Mouse (Mus musculus) forebrain, embryonic 16.5 days (tissue): Measurements from ENCODE around the gene Dnajc28. TPM values are rescaled to one million over a fixed set of nuclear protein-coding genes. Genes with fewer than 3 reads are reported as not detected.

ENCODE experiments used
- ATAC-seq: fragments of 200-750 bp; cut with Nextera tagmentation; 2 replicates; pipeline ENCODE4 v1.8.0; 2017; ENCODE audit warnings: mild to moderate bottlenecking, moderate library complexity
- H3K27ac ChIP-seq: fragments of 300-500 bp; sonication (generic); 2 replicates; pipeline ENCODE4 v1.5.1; 2014; ENCODE audit warnings: low read length, control low read depth
- H3K27me3 ChIP-seq: fragments of 300-500 bp; sonication (generic); replicated peaks from 2 replicates; pipeline ENCODE4 v1.6.1; 2014; ENCODE audit warnings: low read length; ENCODE audit not compliant: control insufficient read depth, insufficient read depth
- H3K36me3 ChIP-seq: fragments of 300-500 bp; sonication (generic); 2 replicates; pipeline ENCODE4 v1.6.1; 2014; ENCODE audit not compliant: control insufficient read depth, insufficient read depth
- H3K4me1 ChIP-seq: fragments of 300-500 bp; sonication (generic); replicated peaks from 2 replicates; pipeline ENCODE4 v1.6.1; 2014; ENCODE audit warnings: low read length; ENCODE audit not compliant: control insufficient read depth, insufficient read depth
- H3K4me2 ChIP-seq: fragments of 300-500 bp; sonication (generic); 2 replicates; pipeline ENCODE4 v1.6.1; 2014; ENCODE audit warnings: mild to moderate bottlenecking, low read length, control low read depth
- H3K4me3 ChIP-seq: fragments of 300-500 bp; sonication (generic); replicated peaks from 2 replicates; pipeline ENCODE4 v1.5.1; 2014; ENCODE audit warnings: mild to moderate bottlenecking, low read length, control low read depth
- H3K9ac ChIP-seq: fragments of 300-500 bp; sonication (generic); replicated peaks from 2 replicates; pipeline ENCODE4 v1.6.1; 2014; ENCODE audit warnings: low read depth, low read length, control low read depth
- H3K9me3 ChIP-seq: fragments of 300-500 bp; sonication (generic); 2 replicates; pipeline ENCODE4 v1.6.1; 2016; ENCODE audit warnings: low read length; ENCODE audit not compliant: control insufficient read depth
- WGBS: fragments of 180-500 bp; shearing (Covaris S2); extraction: QIAGEN DNeasy Blood & Tissue Kit; methylation state at CpG from one replicate; pipeline ENCODE4 v1.1.7; 2014; 5-methylcytosine and 5-hydroxymethylcytosine counted together
- polyA plus RNA-seq: library from polyadenylated mRNA; unstranded; fragments of >200 nt; fragmentation: Nextera tagmentation; extraction: Ambion mirVana; gene quantifications from 2 replicates; pipeline ENCODE4 v1.2.1, GENCODE M21; 2015

The Dnajc28 gene
- polyA plus RNA-seq, 1 experiment from 2014 or later: 8.5 TPM

GRCm38 (mm10) chr16:91599242-91599641, 19.6 kb downstream of the Dnajc28 start:
- no peak for ATAC-seq
- Histone ChIP-seq H3K4me3 (no peak overlapping the region), H3K36me3 (no peaks in the 10 kb centered on the region), H3K27me3 (peaks cover 3% of the 10 kb centered on the region; the same call in 1 of the 2 replicates), H3K9ac (no peak overlapping the region), H3K4me1 (peaks cover 18% of the 10 kb centered on the region), H3K9me3 (no peaks in the 10 kb centered on the region), H3K4me2 (no peak overlapping the region), H3K27ac (no peak overlapping the region)

- no peaks in the 10 kb centered on the region for H3K9me3 ChIP-seq
- H3K4me2 ChIP-seq: peak within 1 kb of the TSS; percentile 57
- ATAC-seq: peak; percentile 99
- peak within 1 kb of the TSS; percentile 82 for H3K9ac ChIP-seq
- peak within 1 kb of the TSS; percentile 56 for H3K27ac ChIP-seq
- peak within 1 kb of the TSS; percentile 96 for H3K4me3 ChIP-seq
- H3K4me1 ChIP-seq: peaks cover 18% of the 10 kb centered on the region
- no peaks in the 10 kb centered on the region for H3K36me3 ChIP-seq
- under 1% methylated on average over 27 of the region's 34 CpGs for WGBS
- peaks cover 3% of the 10 kb centered on the region; the same call in 1 of the 2 replicates for H3K27me3 ChIP-seq
These were observed 21.2 kb downstream of the Dnajc28 start, which contains the start of gene Tmem50b for GRCm38 (mm10) chr16:91597672-91598010. Gene Tmem50b, minus strand, starts transcription at chr16:91597800.

- ATAC-seq: no peak; the same call in none of the 2 replicates
- peak overlapping the region; percentile 57 for H3K4me2 ChIP-seq
These were observed 21.8 kb downstream of the Dnajc28 start for GRCm38 (mm10) chr16:91596779-91597671.

GRCm38 (mm10) chr16:91596397-91596778, 22.4 kb downstream of the Dnajc28 start:
- WGBS: 18% methylated on average over 9 of the region's 9 CpGs
- H3K27ac ChIP-seq: no peak overlapping the region
- peak overlapping the region; percentile 96 for H3K4me3 ChIP-seq
- no peak for ATAC-seq
- H3K9me3 ChIP-seq: no peaks in the 10 kb centered on the region
- H3K27me3 ChIP-seq: peaks cover 3% of the 10 kb centered on the region; the same call in 1 of the 2 replicates
- peak overlapping the region; percentile 57 for H3K4me2 ChIP-seq
- H3K36me3 ChIP-seq: no peaks in the 10 kb centered on the region
- H3K9ac ChIP-seq: peak overlapping the region; percentile 82
- peaks cover 18% of the 10 kb centered on the region for H3K4me1 ChIP-seq

More at GRCm38 (mm10) chr16:91596779-91597671, 21.8 kb downstream of the Dnajc28 start:
- Histone ChIP-seq H3K4me3 (peak overlapping the region; percentile 96), H3K36me3 (no peaks in the 10 kb centered on the region), H3K27me3 (peaks cover 3% of the 10 kb centered on the region; the same call in 1 of the 2 replicates), H3K4me1 (peaks cover 18% of the 10 kb centered on the region), H3K27ac (peak overlapping the region; percentile 56), H3K9ac (peak overlapping the region; percentile 82), H3K9me3 (no peaks in the 10 kb centered on the region)
- WGBS: under 1% methylated on average over 75 of the region's 75 CpGs

- 62% methylated on average over 6 of the region's 6 CpGs for WGBS
- Histone ChIP-seq H3K36me3 (no peaks in the 10 kb centered on the region), H3K4me3 (no peak overlapping the region), H3K4me1 (peaks cover 18% of the 10 kb centered on the region), H3K9me3 (no peaks in the 10 kb centered on the region), H3K9ac (no peak overlapping the region; the same call in 1 of the 2 replicates), H3K27ac (no peak overlapping the region), H3K4me2 (no peak overlapping the region), H3K27me3 (peaks cover 3% of the 10 kb centered on the region; the same call in 1 of the 2 replicates)
- peak; percentile 6; the same call in 1 of the 2 replicates for ATAC-seq
These were observed 23.8 kb downstream of the Dnajc28 start for GRCm38 (mm10) chr16:91595076-91595475.

- Histone ChIP-seq H3K4me2 (no peak overlapping the region), H3K9me3 (no peaks in the 10 kb centered on the region), H3K27ac (no peak overlapping the region), H3K27me3 (no peaks in the 10 kb centered on the region), H3K4me1 (peaks cover 18% of the 10 kb centered on the region), H3K4me3 (no peak overlapping the region), H3K36me3 (no peaks in the 10 kb centered on the region), H3K9ac (no peak overlapping the region)
- no peak for ATAC-seq
- WGBS: 83% methylated on average over 3 of the region's 3 CpGs
These were observed 25.6 kb downstream of the Dnajc28 start for GRCm38 (mm10) chr16:91593262-91593661.

GRCm38 (mm10) chr16:91592162-91592561, 26.7 kb downstream of the Dnajc28 start:
- no peaks in the 10 kb centered on the region for H3K27me3 ChIP-seq
- no peak overlapping the region for H3K4me3 ChIP-seq
- no peak overlapping the region for H3K9ac ChIP-seq
- H3K9me3 ChIP-seq: no peaks in the 10 kb centered on the region
- H3K4me1 ChIP-seq: peaks cover 18% of the 10 kb centered on the region
- WGBS: 80% methylated on average over 8 of the region's 8 CpGs
- H3K4me2 ChIP-seq: no peak overlapping the region
- no peak overlapping the region for H3K27ac ChIP-seq
- no peak for ATAC-seq
- H3K36me3 ChIP-seq: no peaks in the 10 kb centered on the region

GRCm38 (mm10) chr16:91588703-91589102, 30.1 kb downstream of the Dnajc28 start:
- Histone ChIP-seq H3K9me3 (no peaks in the 10 kb centered on the region), H3K27me3 (no peaks in the 10 kb centered on the region), H3K9ac (no peak overlapping the region), H3K4me1 (0 out of 2 replicates have a peak, but pooled peaks cover 2% of the 10 kb centered on the region), H3K4me3 (no peak overlapping the region), H3K27ac (no peak overlapping the region), H3K4me2 (no peak overlapping the region), H3K36me3 (peaks cover 4% of the 10 kb centered on the region; the same call in 1 of the 2 replicates)
- no peak for ATAC-seq
- WGBS: 94% methylated on average over 3 of the region's 3 CpGs

- WGBS: 57% methylated on average over 6 of the region's 6 CpGs
These were observed 30.9 kb downstream of the Dnajc28 start for GRCm38 (mm10) chr16:91587730-91588453.

More at GRCm38 (mm10) chr16:91587730-91588453, 30.9 kb downstream of the Dnajc28 start:
- H3K9ac ChIP-seq: no peak overlapping the region
- H3K4me2 ChIP-seq: no peak overlapping the region
- H3K4me3 ChIP-seq: no peak overlapping the region
- peaks cover 4% of the 10 kb centered on the region; the same call in 1 of the 2 replicates for H3K36me3 ChIP-seq
- H3K9me3 ChIP-seq: no peaks in the 10 kb centered on the region
- no peak overlapping the region for H3K27ac ChIP-seq
- H3K27me3 ChIP-seq: no peaks in the 10 kb centered on the region
- H3K4me1 ChIP-seq: 0 out of 2 replicates have a peak, but pooled peaks cover 2% of the 10 kb centered on the region
- no peak for ATAC-seq
